Mouse (Mus musculus) kidney, embryonic 15.5 days (tissue): Measurements from ENCODE around the gene Bcl2l13. TPM values are rescaled to one million over a fixed set of nuclear protein-coding genes. Genes with fewer than 3 reads are reported as not detected.
"Not testable (repeated sequence)": the region's sequence is repeated elsewhere in the genome, so short reads cannot be mapped to it uniquely, and the experiment has no call there.

Experiments
- ATAC-seq: fragments of 200-750 bp; cut with Nextera tagmentation; replicated peaks from 2 replicates; pipeline ENCODE4 v1.8.0; 2017; ENCODE audit warnings: moderate TSS enrichment; ENCODE audit not compliant: low FRiP score
- H3K27ac ChIP-seq: fragments of 300-500 bp; sonication (generic); 2 replicates; pipeline ENCODE4 v1.5.1; 2015; ENCODE audit warnings: mild to moderate bottlenecking, inconsistent platforms
- H3K27me3 ChIP-seq: fragments of 300-500 bp; sonication (generic); 2 replicates; pipeline ENCODE4 v1.6.1; 2015; ENCODE audit warnings: inconsistent platforms
- H3K36me3 ChIP-seq: fragments of 300-500 bp; sonication (generic); 2 replicates; pipeline ENCODE4 v1.6.1; 2015; ENCODE audit warnings: inconsistent platforms
- H3K4me1 ChIP-seq: fragments of 300-500 bp; sonication (generic); 2 replicates; pipeline ENCODE4 v1.6.1; 2015; ENCODE audit warnings: inconsistent platforms
- H3K4me2 ChIP-seq: fragments of 300-500 bp; sonication (generic); 2 replicates; pipeline ENCODE4 v1.6.1; 2015; ENCODE audit warnings: moderate library complexity, mild to moderate bottlenecking, inconsistent platforms
- H3K4me3 ChIP-seq: fragments of 300-500 bp; sonication (generic); replicated peaks from 2 replicates; pipeline ENCODE4 v1.5.1; 2015; ENCODE audit warnings: mild to moderate bottlenecking, inconsistent platforms
- H3K9ac ChIP-seq: fragments of 300-500 bp; sonication (generic); 2 replicates; pipeline ENCODE4 v1.6.1; 2015; ENCODE audit warnings: mild to moderate bottlenecking, inconsistent platforms
- H3K9me3 ChIP-seq: fragments of 300-500 bp; sonication (generic); replicated peaks from 2 replicates; pipeline ENCODE4 v1.6.1; 2016; ENCODE audit warnings: inconsistent platforms
- WGBS: fragments of 180-500 bp; shearing (Covaris S2); methylation state at CpG from one replicate; pipeline ENCODE4 v1.1.7; 2015; ENCODE audit warnings: mixed read lengths; 5-methylcytosine and 5-hydroxymethylcytosine counted together
- polyA plus RNA-seq: library from polyadenylated mRNA; unstranded; fragments of >200 nt; fragmentation: Nextera tagmentation; extraction: Ambion mirVana; gene quantifications from 2 replicates; pipeline ENCODE4 v1.2.1, GENCODE M21; 2015

Gene Bcl2l13
- polyA plus RNA-seq, 1 experiment from 2014 or later: 33.6 TPM

DNA sequence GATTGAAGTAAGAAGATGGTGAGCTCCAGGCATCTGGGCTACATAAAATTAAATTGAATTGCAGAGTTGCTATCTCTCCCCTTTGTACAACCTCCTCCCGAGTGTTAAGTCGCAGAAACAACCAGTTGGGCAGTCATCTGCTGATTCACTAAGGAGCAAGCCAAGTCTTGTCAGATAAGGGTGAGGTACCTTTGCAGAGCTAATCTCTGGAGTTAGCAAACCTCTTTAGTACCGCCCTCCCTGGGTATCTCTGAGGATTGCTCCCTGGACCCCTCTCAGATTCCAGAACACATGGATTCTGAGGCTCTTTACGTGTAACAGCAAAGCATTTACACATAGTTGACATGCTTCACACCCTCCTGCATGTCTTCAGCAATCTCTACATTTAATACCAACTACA, 3.9 kb upstream of the Bcl2l13 start:
- 78% methylated on average over 4 of the region's 4 CpGs for WGBS
- ATAC-seq: no peak
- no peaks in the 10 kb centered on the region for H3K36me3 ChIP-seq
- no peak overlapping the region for H3K9ac ChIP-seq
- peaks cover 7% of the 10 kb centered on the region; the same call in 1 of the 2 replicates for H3K27me3 ChIP-seq
- peaks cover 8% of the 10 kb centered on the region for H3K4me1 ChIP-seq
- no peak overlapping the region for H3K4me3 ChIP-seq
- H3K9me3 ChIP-seq: no peaks in the 10 kb centered on the region
- H3K27ac ChIP-seq: no peak overlapping the region
- no peak overlapping the region for H3K4me2 ChIP-seq

DNA sequence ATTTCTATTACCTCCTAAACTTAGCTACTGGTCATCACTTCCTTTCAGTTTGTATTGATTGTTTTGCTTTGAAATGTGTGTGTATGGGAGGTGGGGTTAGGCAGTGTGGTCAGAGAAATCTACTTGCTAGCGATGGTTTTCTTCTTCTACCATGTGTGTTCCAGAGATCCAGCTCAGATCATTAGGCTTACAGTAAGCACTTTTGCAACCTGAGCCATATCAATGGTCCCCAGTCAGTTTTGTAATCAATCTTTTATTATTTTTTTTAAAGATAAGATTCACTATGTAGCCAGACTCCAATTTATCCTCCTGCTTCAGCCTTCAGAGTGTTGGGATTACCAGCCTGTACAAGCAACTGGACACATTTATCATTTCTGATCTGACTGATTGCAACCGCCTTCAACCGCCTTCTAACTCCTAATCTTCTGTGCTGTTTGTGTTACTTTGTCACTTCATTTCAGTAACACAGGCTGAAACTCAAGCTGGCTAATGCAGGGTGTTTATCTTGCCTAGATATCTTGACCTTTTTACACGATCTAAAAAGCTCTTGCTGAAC, 1.2 kb upstream of the Bcl2l13 start:
- Histone ChIP-seq H3K27me3 (no peaks in the 10 kb centered on the region), H3K4me2 (no peak overlapping the region), H3K27ac (no peak overlapping the region), H3K4me3 (no peak overlapping the region), H3K4me1 (peaks cover 15% of the 10 kb centered on the region), H3K9me3 (no peaks in the 10 kb centered on the region), H3K9ac (no peak overlapping the region), H3K36me3 (0 out of 2 replicates have a peak, but pooled peaks cover 7% of the 10 kb centered on the region)
- no peak for ATAC-seq
- WGBS: 81% methylated on average over 4 of the region's 4 CpGs

DNA sequence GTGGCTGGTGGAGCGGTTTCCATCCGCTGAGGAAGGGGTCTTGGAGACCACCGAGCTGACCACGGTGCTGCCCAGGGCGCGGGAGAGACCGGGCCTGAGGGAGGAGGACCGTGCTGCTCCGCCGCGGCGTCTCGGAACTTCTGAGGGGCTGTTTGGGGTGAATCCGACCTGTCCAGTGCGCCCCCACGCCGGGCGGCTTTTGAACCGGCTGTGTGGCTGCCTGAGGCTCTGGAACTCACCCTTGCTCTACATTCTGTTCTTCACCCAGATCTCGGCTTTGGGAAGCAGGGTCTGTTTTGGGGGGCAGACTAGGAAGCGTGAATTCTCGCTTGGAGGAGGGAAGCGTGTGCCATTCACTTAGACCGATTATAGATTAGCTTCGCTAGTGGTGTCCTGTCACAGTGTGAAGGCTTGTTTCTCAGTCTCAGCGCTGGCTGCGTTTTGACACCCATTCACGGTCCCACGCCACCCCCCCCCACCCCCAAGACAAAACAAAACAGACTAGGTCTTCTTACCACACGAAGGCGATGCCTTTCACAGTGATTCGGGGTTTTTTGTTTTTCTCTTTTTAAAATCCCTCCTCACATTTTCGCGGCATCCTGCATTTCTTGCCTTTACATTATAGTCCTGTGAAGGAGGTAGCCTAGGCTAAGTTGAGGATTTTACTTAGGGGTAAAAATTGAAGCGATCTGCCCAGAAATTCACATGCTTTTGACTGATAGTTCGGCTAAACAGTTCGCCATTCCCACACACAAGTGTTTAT, 558 bp downstream of the Bcl2l13 start:
- Histone ChIP-seq H3K27me3 (no peaks in the 10 kb centered on the region), H3K4me3 (peak overlapping the region; percentile 90), H3K9ac (peak overlapping the region; percentile 92), H3K4me1 (peaks cover 15% of the 10 kb centered on the region), H3K4me2 (peak overlapping the region; percentile 66), H3K9me3 (no peaks in the 10 kb centered on the region), H3K27ac (peak overlapping the region; percentile 97), H3K36me3 (0 out of 2 replicates have a peak, but pooled peaks cover 7% of the 10 kb centered on the region)
- WGBS: 3% methylated on average over 35 of the region's 37 CpGs
- peak; percentile 82 for ATAC-seq

DNA sequence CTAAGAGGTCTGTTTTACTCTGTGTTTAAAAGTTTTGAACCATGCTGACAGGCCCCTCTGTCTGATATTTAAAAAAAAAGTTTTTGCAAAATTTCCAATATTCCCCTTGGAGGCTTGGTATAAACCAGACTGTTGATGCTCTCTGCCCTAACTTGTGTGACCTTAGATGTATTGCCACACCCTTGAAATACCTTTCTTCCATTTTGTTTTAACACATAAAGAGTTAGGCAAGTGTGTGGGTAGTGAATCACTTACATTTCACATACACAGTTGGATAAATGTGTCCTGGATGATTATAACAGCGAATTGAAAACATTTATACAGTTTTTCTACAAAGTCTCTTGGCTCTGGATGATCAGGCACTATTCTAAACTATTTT, 1.1 kb downstream of the Bcl2l13 start:
- Histone ChIP-seq H3K4me3 (peak overlapping the region; percentile 90), H3K9ac (peak overlapping the region; percentile 92), H3K27me3 (no peaks in the 10 kb centered on the region), H3K4me1 (peaks cover 15% of the 10 kb centered on the region), H3K27ac (no peak overlapping the region), H3K4me2 (peak overlapping the region; percentile 66), H3K9me3 (no peaks in the 10 kb centered on the region), H3K36me3 (0 out of 2 replicates have a peak, but pooled peaks cover 7% of the 10 kb centered on the region)
- ATAC-seq: no peak
- WGBS: 67% methylated on average over 1 of the region's 1 CpGs

DNA sequence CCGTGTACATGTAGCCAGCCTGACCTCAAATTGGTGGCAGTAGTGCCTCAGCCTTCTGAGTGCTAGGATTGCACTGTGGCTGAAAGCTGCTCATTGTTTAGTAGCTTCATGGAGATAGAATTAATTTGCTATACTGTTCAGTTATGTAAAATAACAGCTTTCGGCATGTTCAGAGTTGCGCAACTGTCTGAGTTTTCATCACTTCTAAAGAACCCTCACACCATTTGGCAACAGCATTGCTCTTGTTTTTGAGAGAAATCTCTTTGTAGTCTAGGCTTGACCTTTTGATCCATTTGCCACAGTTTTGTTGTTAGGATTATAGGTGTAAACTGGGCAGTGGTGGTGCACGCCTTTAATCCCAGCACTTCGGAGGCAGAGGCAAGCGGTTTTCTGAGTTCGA, 4.2 kb downstream of the Bcl2l13 start:
- peaks cover 15% of the 10 kb centered on the region for H3K4me1 ChIP-seq
- no peaks in the 10 kb centered on the region for H3K9me3 ChIP-seq
- WGBS: 94% methylated on average over 7 of the region's 7 CpGs
- no peak overlapping the region for H3K4me2 ChIP-seq
- H3K27me3 ChIP-seq: no peaks in the 10 kb centered on the region
- H3K9ac ChIP-seq: no peak overlapping the region
- H3K36me3 ChIP-seq: 0 out of 2 replicates have a peak, but pooled peaks cover 7% of the 10 kb centered on the region
- no peak overlapping the region for H3K27ac ChIP-seq
- no peak overlapping the region for H3K4me3 ChIP-seq
- no peak for ATAC-seq

DNA sequence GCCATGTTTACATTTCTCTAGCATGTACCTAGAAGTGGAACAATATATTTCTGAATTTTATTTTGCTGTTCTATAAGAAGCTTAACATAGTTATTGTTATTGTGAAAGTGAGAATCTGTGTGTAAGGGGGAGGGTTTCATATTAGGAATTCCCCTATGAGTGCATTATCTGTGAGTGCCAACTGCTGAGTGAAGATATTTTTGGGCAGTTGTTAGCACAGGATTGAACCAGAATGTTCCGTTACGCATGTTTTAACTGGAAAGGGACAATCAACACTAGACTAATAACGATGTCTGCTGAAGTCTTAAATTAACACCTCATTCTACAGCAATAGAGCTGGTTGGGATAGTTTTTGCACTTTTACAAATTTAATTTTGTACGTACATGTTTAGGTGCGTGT, 5.7 kb downstream of the Bcl2l13 start:
- Histone ChIP-seq H3K4me1 (peaks cover 11% of the 10 kb centered on the region), H3K27ac (no peak overlapping the region), H3K27me3 (no peaks in the 10 kb centered on the region), H3K9me3 (no peaks in the 10 kb centered on the region), H3K36me3 (0 out of 2 replicates have a peak, but pooled peaks cover 7% of the 10 kb centered on the region), H3K4me2 (no peak overlapping the region), H3K4me3 (no peak overlapping the region), H3K9ac (no peak overlapping the region)
- ATAC-seq: no peak
- WGBS: 93% methylated on average over 5 of the region's 5 CpGs

DNA sequence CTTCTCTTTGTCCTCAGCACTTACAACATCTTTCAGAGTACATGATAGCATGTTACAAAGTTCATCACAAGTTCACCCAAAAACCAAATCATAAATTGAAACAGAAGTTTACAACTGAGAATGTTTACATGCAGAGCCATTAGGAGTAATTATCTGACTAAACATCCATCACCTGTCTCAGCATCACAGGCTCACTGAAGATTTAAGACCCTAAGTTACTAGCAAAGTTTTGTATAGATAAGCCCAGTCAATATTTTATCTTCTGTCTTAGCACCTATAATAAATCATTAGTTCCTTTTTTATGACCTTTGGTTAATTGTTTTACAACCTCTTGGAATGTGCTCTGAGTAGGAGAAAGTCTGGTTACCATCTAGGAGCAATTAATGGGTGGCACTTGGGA, 14.7 kb downstream of the Bcl2l13 start:
- H3K27ac ChIP-seq, H3K27me3 ChIP-seq, ATAC-seq, H3K4me2 ChIP-seq, H3K9ac ChIP-seq, H3K9me3 ChIP-seq, H3K4me1 ChIP-seq, H3K4me3 ChIP-seq: not testable (repeated sequence)
- H3K36me3 ChIP-seq: peaks cover 51% of the 10 kb centered on the region

DNA sequence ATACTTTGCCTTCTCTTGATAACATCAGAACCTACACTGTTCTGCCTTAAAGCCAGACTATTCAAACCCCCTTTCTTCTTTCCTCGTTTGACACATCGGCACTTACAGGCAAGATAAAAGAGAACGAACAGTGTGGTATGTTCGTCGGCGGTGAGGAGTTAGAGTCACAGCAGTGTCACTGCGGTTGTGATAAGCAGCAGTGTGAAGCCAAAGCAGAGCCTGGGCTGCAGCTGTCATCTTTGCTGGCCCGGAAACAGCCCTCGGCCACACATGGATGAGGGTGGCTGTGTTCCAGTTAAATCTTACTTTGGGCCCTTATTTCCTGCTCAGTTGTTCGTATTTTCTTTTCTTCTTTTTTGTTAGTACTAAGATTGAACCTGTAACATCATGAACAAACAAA, 18.4 kb downstream of the Bcl2l13 start:
- peaks cover 5% of the 10 kb centered on the region; the same call in 1 of the 2 replicates for H3K4me1 ChIP-seq
- H3K27me3 ChIP-seq: no peaks in the 10 kb centered on the region
- no peaks in the 10 kb centered on the region for H3K9me3 ChIP-seq
- no peak overlapping the region for H3K9ac ChIP-seq
- ATAC-seq: no peak
- H3K36me3 ChIP-seq: peaks cover 45% of the 10 kb centered on the region
- WGBS: 88% methylated on average over 10 of the region's 10 CpGs
- H3K27ac ChIP-seq: no peak overlapping the region
- H3K4me3 ChIP-seq: no peak overlapping the region
- no peak overlapping the region for H3K4me2 ChIP-seq

DNA sequence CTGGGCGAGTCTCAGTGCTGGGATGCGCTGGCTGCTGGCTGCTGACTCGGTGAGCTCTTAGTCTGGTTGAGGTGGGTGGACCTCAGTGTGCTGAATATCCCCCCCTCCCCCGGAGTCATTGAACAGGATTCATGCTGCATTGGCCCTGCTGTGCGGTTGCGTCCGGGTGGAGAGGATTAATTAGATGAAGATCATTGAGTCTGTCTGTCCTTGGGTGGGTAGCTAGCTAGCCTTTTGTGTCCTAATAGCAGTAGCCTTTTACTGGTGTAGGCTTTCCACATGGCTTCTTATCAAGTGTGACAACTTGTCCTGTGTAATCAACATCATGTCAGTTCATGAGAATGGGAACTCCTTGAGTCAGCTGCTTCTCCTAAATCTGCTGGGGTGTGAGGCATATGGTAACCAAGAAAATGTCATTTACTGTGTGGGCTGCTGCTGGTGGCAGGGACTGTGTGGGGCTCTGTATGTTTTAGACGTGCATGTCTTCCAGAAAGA, 22.3 kb downstream of the Bcl2l13 start:
- ATAC-seq: peak; percentile 33; the same call in 1 of the 2 replicates

DNA sequence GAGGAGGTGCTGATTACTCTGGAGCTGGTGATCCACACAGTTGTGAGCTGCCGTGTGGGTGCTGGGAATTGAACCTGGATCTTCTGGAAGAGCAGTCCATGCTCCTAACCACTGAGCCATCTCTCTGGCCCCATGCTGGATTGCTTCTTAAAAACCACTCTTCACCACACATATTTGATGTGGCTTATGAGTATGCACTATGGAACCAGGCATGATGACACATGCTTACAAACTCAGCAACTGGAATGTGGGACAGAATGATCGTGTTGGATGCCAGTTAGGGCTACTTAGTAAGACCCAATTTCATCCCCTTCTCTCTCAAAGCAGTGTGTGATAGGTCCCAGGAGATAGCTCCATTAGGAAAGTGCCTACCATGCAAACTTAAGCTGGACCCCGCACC, 24.1 kb downstream of the Bcl2l13 start:
- Histone ChIP-seq H3K27ac (no peak overlapping the region), H3K9ac (no peak overlapping the region), H3K9me3 (no peaks in the 10 kb centered on the region), H3K4me2 (no peak overlapping the region), H3K4me3 (no peak overlapping the region), H3K27me3 (no peaks in the 10 kb centered on the region), H3K36me3 (peaks cover 35% of the 10 kb centered on the region), H3K4me1 (peaks cover 5% of the 10 kb centered on the region; the same call in 1 of the 2 replicates)
- 93% methylated on average over 3 of the region's 3 CpGs for WGBS
- ATAC-seq: no peak

More for the DNA sequence above, 22.3 kb downstream of the Bcl2l13 start:
- Histone ChIP-seq H3K36me3 (peaks cover 37% of the 10 kb centered on the region), H3K27me3 (no peaks in the 10 kb centered on the region), H3K4me2 (no peak overlapping the region), H3K4me3 (no peak overlapping the region), H3K9ac (no peak overlapping the region), H3K9me3 (no peaks in the 10 kb centered on the region), H3K27ac (no peak overlapping the region), H3K4me1 (peaks cover 5% of the 10 kb centered on the region; the same call in 1 of the 2 replicates)
- WGBS: 55% methylated on average over 8 of the region's 8 CpGs

DNA sequence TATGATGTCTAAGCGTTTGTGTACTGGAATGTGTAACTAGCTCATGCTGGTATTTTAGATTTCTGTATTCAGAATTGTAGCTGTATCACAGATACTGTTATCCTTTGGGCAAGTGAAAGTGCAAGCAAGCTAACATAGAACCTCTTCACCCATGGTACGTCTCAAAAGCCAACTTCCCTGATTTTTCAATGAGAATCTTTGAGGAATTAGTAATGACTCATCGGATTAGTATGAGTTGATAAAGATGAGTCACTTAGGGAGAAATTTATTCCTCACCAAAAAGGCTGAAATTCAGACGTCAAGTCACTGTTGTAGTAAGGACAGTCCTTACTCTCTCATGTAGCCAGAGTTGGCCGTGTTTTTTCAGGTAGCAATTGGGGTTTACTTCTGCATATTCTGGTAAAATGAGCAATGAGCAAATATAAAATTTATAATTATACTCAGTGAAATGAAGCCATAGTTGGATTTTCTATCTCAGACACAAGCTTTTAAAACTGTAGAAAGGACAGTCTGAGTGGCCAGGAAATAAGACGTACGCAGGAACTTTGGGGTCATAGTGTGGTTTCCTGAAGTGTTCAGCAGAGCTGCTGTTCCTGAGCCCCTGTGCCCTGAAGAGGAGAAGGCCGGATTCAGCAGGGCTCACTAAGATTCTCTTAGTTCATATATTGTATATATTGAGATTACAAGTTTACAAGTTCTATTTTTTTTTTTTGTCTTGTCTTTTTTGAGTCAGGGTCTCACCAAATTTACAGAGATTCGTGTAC, 30.2 kb downstream of the Bcl2l13 start:
- H3K9me3 ChIP-seq: no peaks in the 10 kb centered on the region
- H3K4me1 ChIP-seq: no peaks in the 10 kb centered on the region
- ATAC-seq: no peak
- 81% methylated on average over 9 of the region's 9 CpGs for WGBS
- H3K36me3 ChIP-seq: peaks cover 38% of the 10 kb centered on the region
- H3K27ac ChIP-seq: no peak overlapping the region
- H3K27me3 ChIP-seq: no peaks in the 10 kb centered on the region
- H3K9ac ChIP-seq: no peak overlapping the region
- no peak overlapping the region for H3K4me2 ChIP-seq
- H3K4me3 ChIP-seq: no peak overlapping the region

DNA sequence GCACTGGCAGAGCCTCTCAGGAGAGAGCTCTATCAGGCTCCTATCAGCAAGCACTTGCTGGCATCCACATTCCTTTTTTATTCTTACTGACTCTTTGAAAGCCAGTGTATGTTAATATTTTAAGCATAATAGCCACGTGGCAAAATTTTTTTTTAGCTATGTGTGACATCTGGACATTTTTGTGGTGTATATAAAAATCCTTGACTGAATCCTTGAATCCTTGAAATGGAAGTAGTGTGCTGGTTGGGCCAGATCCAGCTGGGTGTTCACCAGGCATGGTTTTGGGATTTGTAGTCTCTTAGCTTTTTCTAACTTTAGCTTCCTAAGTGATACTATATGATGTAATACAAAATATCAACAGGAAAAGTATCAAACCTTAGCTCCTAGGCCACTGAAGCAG, 32.8 kb downstream of the Bcl2l13 start:
- H3K9ac ChIP-seq: no peak overlapping the region
- WGBS: 66% methylated on average over 1 of the region's 1 CpGs
- H3K4me2 ChIP-seq: no peak overlapping the region
- peaks cover 34% of the 10 kb centered on the region for H3K36me3 ChIP-seq
- no peaks in the 10 kb centered on the region for H3K9me3 ChIP-seq
- no peaks in the 10 kb centered on the region for H3K4me1 ChIP-seq
- no peak overlapping the region for H3K4me3 ChIP-seq
- H3K27me3 ChIP-seq: no peaks in the 10 kb centered on the region
- no peak overlapping the region for H3K27ac ChIP-seq
- no peak for ATAC-seq
